Mouse (Mus musculus): ENCODE results near the gene Fbxl3.

Fbxl3 gene

DNA sequence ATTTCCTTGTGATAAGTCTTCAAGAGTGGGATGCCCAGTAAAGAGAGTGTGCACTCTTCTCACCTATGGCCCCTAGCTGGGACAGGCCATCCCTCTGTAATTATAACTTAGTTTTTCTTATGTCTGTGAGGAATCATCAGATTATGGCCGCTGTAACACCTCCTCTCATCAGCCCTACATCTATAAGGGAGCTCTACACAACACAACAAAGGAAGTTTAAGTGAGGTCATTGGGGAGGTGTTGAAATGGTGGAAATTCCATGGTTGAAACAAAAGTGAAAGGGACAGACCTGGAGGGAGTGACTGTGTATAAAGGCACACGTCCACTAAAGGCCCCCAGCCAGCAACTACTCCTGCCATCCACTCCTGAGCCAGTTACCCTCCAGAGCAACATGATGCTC, 52.7 kb downstream of the Fbxl3 start, which contains the start of gene Acod1:
Acod1 (plus strand) TSS at position 301 of the 400 bp plus-strand sequence.
- no peak for DNase-seq (ENCODE audit: low spot score in 2 of 2)

DNA sequence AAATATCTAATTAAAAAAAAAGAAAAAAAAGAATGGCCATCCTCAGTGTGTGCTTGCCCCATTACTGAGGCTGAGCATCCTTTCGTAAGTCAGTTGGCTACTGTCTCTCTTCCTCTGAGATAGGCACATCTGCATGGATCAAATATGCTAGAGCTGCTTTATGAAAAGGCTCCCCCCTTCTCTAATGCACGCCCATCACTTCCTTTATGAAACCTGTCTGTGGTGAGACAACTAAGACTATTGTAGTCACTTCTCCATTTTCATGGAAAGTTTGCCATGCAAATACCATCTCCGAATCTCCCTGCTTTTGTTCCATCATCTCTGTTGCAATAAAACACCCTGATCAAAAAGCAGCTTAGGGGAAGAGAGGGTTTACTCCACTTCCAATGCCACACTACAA, 62.4 kb downstream of the Fbxl3 start:
- no peak for DNase-seq (ENCODE audit: low spot score in 2 of 2)

DNA sequence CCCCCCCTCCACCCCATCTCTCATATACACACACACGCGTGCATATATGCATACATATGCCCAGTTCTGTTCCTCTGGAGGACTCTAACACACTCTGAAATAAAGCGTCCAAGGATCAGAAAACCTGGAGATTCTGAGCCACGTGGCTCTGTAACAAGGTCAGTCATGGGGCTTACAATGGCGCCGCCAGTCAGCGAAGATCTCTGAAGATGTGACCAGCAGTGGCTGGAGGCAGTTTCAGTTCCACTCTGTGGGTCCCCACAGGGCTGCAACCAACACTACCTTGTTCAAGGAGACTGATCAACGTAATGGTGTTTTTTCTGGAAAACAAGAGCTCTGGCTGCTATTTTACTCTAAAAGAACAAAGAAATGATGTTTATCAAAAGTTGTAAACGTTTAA, 65.3 kb downstream of the Fbxl3 start:
- no peak for DNase-seq (ENCODE audit: low spot score in 2 of 2)

DNA sequence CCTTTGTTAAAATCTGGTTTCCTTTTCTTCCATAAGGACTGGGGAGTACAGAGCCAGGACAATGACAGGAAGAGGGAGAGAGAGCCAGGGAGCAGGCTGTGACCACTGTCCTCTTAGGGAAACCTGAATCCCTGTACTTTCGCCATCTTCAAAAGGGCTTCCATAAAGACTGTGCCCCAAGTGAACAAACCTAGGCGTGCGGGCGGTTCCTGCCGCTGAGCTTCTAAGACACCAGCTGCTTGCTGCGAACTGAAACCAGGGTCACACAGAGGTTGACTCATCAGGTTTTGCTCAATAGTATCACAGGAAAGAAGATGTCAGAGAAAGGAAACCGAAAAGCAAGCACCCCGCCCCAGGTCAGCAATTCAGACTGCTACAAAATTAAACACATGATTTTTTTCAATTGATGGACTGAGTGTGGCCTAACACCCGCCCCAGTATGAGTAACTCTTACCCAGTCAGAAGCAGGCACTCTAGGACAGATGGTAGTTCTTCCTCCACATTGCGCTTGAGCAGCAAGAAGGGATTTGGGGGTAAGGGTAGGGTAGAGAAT, 66.0 kb downstream of the Fbxl3 start:
- peak; percentile 15 to 30 for DNase-seq (ENCODE audit: low spot score in 2 of 2)
